ENCODE assay signal across 16 mouse cellular contexts in the genomic region with DNA sequence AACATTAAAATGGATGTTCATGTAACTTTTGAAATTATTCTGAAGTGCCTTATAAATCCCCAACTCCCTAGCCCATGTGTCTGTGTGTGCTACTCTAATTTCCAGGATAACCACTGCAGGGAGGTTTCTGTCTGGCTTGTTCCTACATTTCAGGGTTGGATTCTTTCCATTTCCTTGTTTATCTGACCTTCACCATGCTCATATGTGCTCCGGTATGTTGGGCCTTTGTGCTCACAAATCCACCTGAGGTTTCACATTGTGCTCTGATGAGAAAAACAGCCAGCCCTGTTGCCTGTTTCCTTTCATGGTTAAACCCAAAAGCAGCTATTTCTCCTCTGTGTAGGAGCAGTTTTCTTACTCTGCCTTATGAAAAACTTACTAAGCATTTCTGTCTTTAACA.
"Had no signal": no experiment of that assay in that cellular context is flagged by ENCODE, and none has a peak within 500 bp of the region (broad histone marks: within the 10 kb centered on the region; RNA-seq: fewer than 3 reads in every experiment).

No protein-coding gene starts in this region.

- H3K27me3 ChIP-seq: midbrain, embryonic 12.5 days; neural tube, embryonic 13.5 days; neural tube, embryonic 15.5 days had no signal

- H3K9ac ChIP-seq: lung, embryonic 14.5 days; midbrain, embryonic 12.5 days; neural tube, embryonic 13.5 days; neural tube, embryonic 15.5 days had no signal

- ATAC-seq: midbrain, embryonic 16.5 days had no signal

- H3K4me3 ChIP-seq: midbrain, embryonic 10.5 days; midbrain, embryonic 12.5 days; myocyte; neural tube, embryonic 13.5 days; neural tube, embryonic 15.5 days had no signal

- H3K36me3 ChIP-seq: midbrain, embryonic 10.5 days; midbrain, embryonic 12.5 days; neural tube, embryonic 13.5 days; neural tube, embryonic 15.5 days had no signal

- DNase-seq: lung, postnatal 10 days; lung, postnatal 4 days; right cerebral cortex, adult 18-20 months; right cerebral cortex, postnatal 25 days; right cerebral cortex, postnatal 4 days; spleen, adult 18-20 months; thymus, adult 18-20 months; thymus, postnatal 14 days; thymus, postnatal 36 days had no signal

- H3K27ac ChIP-seq: midbrain, embryonic 10.5 days; midbrain, embryonic 12.5 days; neural tube, embryonic 13.5 days; neural tube, embryonic 15.5 days had no signal

- H3K4me1 ChIP-seq: midbrain, embryonic 10.5 days; midbrain, embryonic 12.5 days; neural tube, embryonic 15.5 days had no signal

- H3K4me2 ChIP-seq: lung, embryonic 14.5 days; midbrain, embryonic 12.5 days; neural tube, embryonic 13.5 days; neural tube, embryonic 15.5 days had no signal

- H3K9me3 ChIP-seq: midbrain, embryonic 10.5 days; midbrain, embryonic 12.5 days; neural tube, embryonic 15.5 days had no signal
